Mouse (Mus musculus): ENCODE measurements around the gene Txnrd3. TPM values are rescaled to one million over a fixed set of nuclear protein-coding genes. Genes with fewer than 3 reads are reported as not detected.

Txnrd3 gene
- 15.1 and 16.0 TPM in 2 replicates for polyA plus RNA-seq (2015; fragmentation: Nextera tagmentation; extraction: Ambion mirVana)

GRCm38 (mm10) chr6:89643798-89644270 is at the start of gene Txnrd3:
TSS of gene Txnrd3 (plus strand) at chr6:89643988.

GRCm38 (mm10) chr6:89595018-89595776 is 48.6 kb upstream of the Txnrd3 start, which contains the start of gene Chchd6:
TSS of gene Chchd6 (minus strand) at chr6:89595652.

DNA sequence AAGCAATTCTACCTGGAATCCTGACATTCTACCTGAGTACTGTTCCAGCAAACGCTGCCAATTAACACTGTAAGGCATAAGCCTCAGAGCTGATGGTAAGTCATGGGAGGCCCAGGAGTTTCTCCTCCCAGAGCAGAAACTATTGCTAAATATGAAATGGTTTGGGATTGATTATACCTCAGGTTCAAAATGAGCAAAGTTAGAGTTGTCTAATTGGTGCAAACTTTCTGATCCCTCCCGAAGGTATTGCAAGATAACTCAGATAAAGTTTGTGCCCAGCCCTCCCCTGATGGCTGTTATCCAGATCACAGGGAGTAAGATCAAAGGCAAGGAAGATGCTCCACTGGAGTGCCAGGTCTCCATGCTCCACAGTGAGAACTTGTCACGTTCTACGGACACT is 63.5 kb downstream of the Txnrd3 start, which contains the start of gene Vmn1r40:
Vmn1r40 (plus strand) TSS at position 301 of the 400 bp plus-strand sequence.

Other genes with a start within 250 kb of the Txnrd3 start
- gene Chchd6, start 48.3 kb upstream of the Txnrd3 start, polyA plus RNA-seq (2015; fragmentation: Nextera tagmentation; extraction: Ambion mirVana), result 164 and 192 TPM in 2 replicates
- gene Vmn1r40, start 63.6 kb downstream of the Txnrd3 start, polyA plus RNA-seq (2015; fragmentation: Nextera tagmentation; extraction: Ambion mirVana), result not detected in 2 replicates
- not detected in 2 replicates for gene Vmn1r41, start 96.8 kb downstream of the Txnrd3 start, polyA plus RNA-seq (2015; fragmentation: Nextera tagmentation; extraction: Ambion mirVana)
- not detected in 2 replicates for gene Vmn1r42, start 232.4 kb downstream of the Txnrd3 start, polyA plus RNA-seq (2015; fragmentation: Nextera tagmentation; extraction: Ambion mirVana)
- not detected in 2 replicates for gene Vmn1r43, start 232.4 kb downstream of the Txnrd3 start, polyA plus RNA-seq (2015; fragmentation: Nextera tagmentation; extraction: Ambion mirVana)
- not detected in 2 replicates for gene Vmn1r44, start 239.7 kb downstream of the Txnrd3 start, polyA plus RNA-seq (2015; fragmentation: Nextera tagmentation; extraction: Ambion mirVana)

All from neural tube, postnatal 0 days (tissue).